Mouse (Mus musculus): ENCODE measurements at regions not wholly inside any gene's neighbourhood (a gene's known extent, or its start where the extent isn't known, plus 50 kb on each side); places are given as distances from the start of the nearest gene placed in this dataset.

GRCm38 (mm10) chr12:25360726-25361125, 263.8 kb upstream of the Id2 start:
- no peak for TF ChIP-seq CTCF (IDR thresholded peaks at IDR 0.05; ENCODE audit: low read depth, low read length)
- TF ChIP-seq POLR2A (IDR thresholded peaks at IDR 0.05; ENCODE audit: borderline replicate concordance, low read depth, low read length), result no peak

All from bone marrow macrophage, adult 2 months (primary cell).